Mouse (Mus musculus) duodenum, adult 2 months (tissue): ENCODE measurements around the gene Nfe2l3. TPM values are rescaled to one million over a fixed set of nuclear protein-coding genes. Genes with fewer than 3 reads are reported as not detected.

Experiments
- polyA plus RNA-seq: library from polyadenylated mRNA; depleted of rRNA; stranded (reverse); fragments of >200 nt; gene quantifications from 2 replicates; pipeline ENCODE4 v1.2.3, GENCODE M21; 2012; ENCODE audit warnings: low replicate concordance; rRNA removed

Nfe2l3 gene
- polyA plus RNA-seq: 0.53 and 0.87 TPM in 2 replicates

DNA sequence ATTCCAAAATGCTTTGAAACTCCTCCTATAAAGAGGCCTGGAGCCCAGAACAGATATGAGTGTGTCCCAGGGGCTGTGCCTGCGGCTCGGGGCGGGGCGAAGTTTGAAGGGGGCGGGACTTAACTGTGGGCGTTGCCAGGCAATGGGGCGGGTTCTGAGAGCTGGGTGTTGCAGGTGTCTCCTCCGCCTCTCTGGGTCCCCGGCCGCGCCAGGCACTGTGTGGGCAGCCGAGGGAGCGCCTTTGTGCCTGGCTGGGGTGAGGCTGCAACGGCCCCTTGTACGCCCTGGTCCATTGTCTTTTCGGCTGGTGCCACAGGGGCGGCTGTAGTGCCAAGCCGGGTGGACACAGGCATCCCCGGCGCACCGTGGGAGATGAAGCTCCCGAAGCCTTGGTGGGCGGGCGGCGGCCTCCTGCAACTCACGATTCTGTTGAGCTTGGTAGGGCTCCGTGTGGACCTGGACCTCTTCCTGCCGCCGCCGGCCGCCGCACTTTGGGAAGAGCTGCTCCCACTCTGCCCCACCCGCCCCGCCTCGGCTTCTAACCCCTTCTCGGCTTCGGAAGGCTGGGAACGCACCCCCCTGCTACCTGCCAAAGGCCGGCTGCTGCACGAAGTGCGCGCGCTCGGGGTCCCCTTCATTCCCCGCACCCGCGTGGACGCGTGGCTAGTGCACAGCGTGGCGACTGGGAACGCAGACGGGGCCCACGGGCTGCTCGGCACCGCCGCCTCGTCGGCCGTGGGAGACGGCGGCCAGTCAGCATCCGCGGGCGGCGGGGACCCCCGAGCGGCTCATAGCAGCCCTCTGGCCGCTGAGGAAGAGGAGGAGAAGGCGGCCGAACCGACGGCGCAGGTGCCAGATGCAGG lies at the start of gene Nfe2l3:
Nfe2l3 (plus strand) TSS at position 136 of the 863 bp plus-strand sequence.

DNA sequence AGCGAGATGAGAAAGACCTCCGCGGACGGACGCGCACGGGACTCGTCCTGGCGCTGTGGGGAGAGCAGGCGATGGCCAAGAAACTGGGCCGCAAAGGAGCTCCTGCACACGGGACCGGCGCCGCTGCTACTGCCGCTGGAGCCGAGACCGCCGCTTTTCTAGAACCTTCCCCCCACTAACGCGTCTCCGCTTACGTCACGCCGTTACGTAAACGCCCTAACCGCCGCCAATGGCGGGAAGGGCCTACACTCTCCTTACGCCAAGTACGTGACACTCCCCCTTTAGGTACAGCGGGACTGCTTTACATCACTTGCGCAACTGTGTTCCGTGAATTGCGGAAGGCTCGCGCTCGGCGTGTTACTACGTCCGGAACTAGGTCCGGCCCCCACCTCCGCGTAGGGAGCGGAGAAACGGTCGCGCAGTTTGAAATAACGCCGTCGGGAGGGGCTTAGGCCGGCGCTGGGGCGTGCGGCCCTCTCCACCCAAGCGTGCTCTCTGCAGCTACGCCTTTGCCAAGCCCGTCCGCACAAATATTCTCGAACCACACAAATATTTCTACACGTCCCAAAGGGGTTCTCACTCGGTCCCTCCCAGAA lies 37.3 kb downstream of the Nfe2l3 start, which contains the start of gene Hnrnpa2b1:
Hnrnpa2b1 (minus strand) TSS at position 180 of the 596 bp plus-strand sequence.

DNA sequence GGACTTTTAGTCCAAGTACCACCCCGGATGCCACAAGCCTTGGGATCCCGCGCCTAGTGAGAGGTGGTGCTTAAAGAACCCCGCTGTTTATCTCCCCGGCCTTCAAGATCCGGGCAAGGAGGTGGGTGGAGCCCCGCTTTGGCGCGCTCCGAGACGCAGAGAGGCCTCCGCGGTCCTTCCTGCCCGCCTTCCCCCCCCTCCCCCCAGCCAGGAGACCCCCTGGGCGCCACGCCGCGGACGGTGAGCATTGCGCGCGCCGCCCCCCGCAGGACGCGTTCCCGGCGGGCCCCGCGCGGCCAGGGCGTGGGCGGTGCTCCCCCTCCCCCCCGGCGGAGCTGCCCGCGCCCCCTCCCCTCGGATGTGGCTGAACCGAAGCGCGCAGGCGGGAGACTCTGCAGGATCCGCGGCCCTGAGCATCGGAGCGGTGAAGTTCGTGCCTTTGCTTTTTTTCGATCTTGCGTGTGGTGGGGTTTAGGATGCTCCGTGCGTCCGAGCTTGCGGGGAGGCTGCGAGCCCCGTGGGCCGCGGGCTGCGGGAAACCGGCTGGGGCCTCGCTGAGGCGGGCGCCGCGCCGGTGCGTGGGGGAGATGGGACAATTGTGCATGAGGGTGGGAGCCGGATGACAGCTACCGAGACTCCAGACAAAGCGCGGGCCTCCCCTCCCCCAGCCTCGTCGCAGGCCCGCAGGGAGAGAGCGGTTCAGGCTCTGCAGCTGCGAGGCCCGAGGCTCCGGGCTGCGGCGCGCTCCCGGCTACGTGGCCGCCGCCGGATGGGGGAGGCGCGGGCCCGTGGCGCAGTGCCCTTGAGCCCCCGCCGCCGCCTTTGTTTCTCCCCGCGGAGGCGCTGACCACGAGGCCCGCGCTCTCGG lies 38.1 kb downstream of the Nfe2l3 start, which contains the start of gene Cbx3:
Cbx3 (plus strand) TSS at position 50 of the 868 bp plus-strand sequence.

Other genes with a start within 250 kb of the Nfe2l3 start
- gene Hnrnpa2b1, start 37.2 kb downstream of the Nfe2l3 start, polyA plus RNA-seq: 11.7 and 26.6 TPM in 2 replicates
- 2.1 and 3.3 TPM in 2 replicates for gene Cbx3, start 37.7 kb downstream of the Nfe2l3 start, polyA plus RNA-seq
- gene Snx10, start 91.2 kb downstream of the Nfe2l3 start, polyA plus RNA-seq: 0.14 and 0.51 TPM in 2 replicates